Mouse (Mus musculus) ovary, adult 2 months (tissue): ENCODE measurements around the gene Slc2a6. TPM values are rescaled to one million over a fixed set of nuclear protein-coding genes. Genes with fewer than 3 reads are reported as not detected.

Experiments
- polyA plus RNA-seq: library from polyadenylated mRNA; depleted of rRNA; stranded (reverse); fragments of >200 nt; gene quantifications from 2 replicates; pipeline ENCODE4 v1.2.3, GENCODE M21; 2012; rRNA removed

Slc2a6 gene
- polyA plus RNA-seq = 3.9 and 4.7 TPM in 2 replicates

GRCm38 (mm10) chr2:27027618-27028436, at the start of gene Slc2a6:
Gene Slc2a6, minus strand, starts transcription at chr2:27027998.

GRCm38 (mm10) chr2:27071978-27072377, 44.2 kb upstream of the Slc2a6 start, which contains the start of gene Mymk:
Gene Mymk, minus strand, starts transcription at chr2:27072179.

GRCm38 (mm10) chr2:27009714-27010244, 18.0 kb downstream of the Slc2a6 start, which contains the start of gene Cacfd1:
Gene Cacfd1, plus strand, starts transcription at chr2:27009926.

GRCm38 (mm10) chr2:26973116-26973515, 54.7 kb downstream of the Slc2a6 start, which contains the start of gene Adamts13:
Gene Adamts13, plus strand, starts transcription at chr2:26973416.

Other genes with a start within 250 kb of the Slc2a6 start
- 0.12 TPM in 1 of 2 replicates, not detected in the other for gene Abo, start 163.0 kb downstream of the Slc2a6 start, polyA plus RNA-seq
- 11.4 and 13.5 TPM in 2 replicates for gene Surf6, start 125.1 kb downstream of the Slc2a6 start, polyA plus RNA-seq
- gene Med22, start 117.3 kb downstream of the Slc2a6 start, polyA plus RNA-seq = 55.5 and 58.6 TPM in 2 replicates
- 1,025 and 1,306 TPM in 2 replicates for gene Rpl7a, start 117.2 kb downstream of the Slc2a6 start, polyA plus RNA-seq
- 26.4 and 40.6 TPM in 2 replicates for gene Surf2, start 111.6 kb downstream of the Slc2a6 start, polyA plus RNA-seq
- gene Surf1, start 111.5 kb downstream of the Slc2a6 start, polyA plus RNA-seq = 45.5 and 54.3 TPM in 2 replicates
- gene Surf4, start 94.1 kb downstream of the Slc2a6 start, polyA plus RNA-seq = 519 and 534 TPM in 2 replicates
- 0.26 and 0.33 TPM in 2 replicates for gene Stkld1, start 94.0 kb downstream of the Slc2a6 start, polyA plus RNA-seq
- 22.0 and 24.6 TPM in 2 replicates for gene Rexo4, start 63.6 kb downstream of the Slc2a6 start, polyA plus RNA-seq
- gene Adamts13, start 54.6 kb downstream of the Slc2a6 start, polyA plus RNA-seq = 0.08 and 0.10 TPM in 2 replicates
- 76.5 and 99.4 TPM in 2 replicates for gene Cacfd1, start 18.1 kb downstream of the Slc2a6 start, polyA plus RNA-seq
- 0.51 and 1.6 TPM in 2 replicates for gene Mymk, start 44.2 kb upstream of the Slc2a6 start, polyA plus RNA-seq
- gene Adamtsl2, start 51.4 kb upstream of the Slc2a6 start, polyA plus RNA-seq = 27.4 and 28.0 TPM in 2 replicates
- 0.17 and 0.43 TPM in 2 replicates for gene Fam163b, start 114.5 kb upstream of the Slc2a6 start, polyA plus RNA-seq
- 0.36 and 0.51 TPM in 2 replicates for gene Dbh, start 137.2 kb upstream of the Slc2a6 start, polyA plus RNA-seq
- gene Sardh, start 220.3 kb upstream of the Slc2a6 start, polyA plus RNA-seq = 53.5 and 59.8 TPM in 2 replicates